20 mouse cellular contexts compared by ENCODE assay signal in the genomic region with DNA sequence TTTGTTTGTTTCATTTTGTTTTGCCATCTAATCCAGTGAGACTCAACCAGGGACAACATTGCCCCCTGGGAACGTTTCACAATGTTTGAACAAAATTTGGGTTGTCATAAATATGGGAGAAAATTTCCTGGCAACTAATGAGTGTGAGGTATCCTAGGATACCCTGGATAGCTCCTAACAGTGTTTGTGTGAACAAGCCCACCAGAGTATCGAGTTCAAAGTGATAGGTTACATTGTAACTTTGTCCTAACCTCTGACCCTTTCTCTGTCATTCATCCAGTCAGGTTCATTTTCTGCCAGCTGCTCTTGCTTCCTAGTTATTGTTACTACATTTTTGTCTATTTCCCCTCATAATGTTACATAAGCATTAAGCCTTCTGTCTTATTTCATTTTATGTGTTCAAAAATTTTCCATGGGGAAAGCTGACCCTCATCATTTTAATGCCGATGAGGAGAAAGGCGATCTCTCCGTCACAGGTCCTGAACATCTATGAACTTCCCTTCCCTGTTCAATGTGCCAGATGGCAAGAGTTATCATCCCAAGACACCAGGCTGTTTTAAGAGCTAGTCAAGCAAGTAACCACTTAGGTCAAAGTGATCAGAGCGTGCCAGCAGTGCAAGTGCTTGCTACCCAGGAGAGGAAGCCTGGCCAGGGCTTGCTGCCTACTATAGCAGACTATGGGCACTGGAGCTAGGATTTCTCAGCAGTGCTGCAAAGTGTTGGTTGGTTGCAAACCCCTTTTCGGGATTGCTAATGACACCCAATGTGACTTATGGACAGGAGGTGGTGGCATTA.
A peak's percentile ranks its signal among the peaks of the same experiment; 100 is the strongest.
DNase-seq lines count a peak whose midpoint lies in the region; ATAC-seq lines count a peak whose summit lies in the region.
"Had no signal": no experiment of that assay in that cellular context is flagged by ENCODE, and none has a peak within 500 bp of the region (broad histone marks: within the 10 kb centered on the region; RNA-seq: fewer than 3 reads in every experiment).

No protein-coding gene starts in this region.

- no peak for ATAC-seq in hindbrain, embryonic 16.5 days
- ATAC-seq: forebrain, embryonic 16.5 days; intestine, embryonic 15.5 days; lung, postnatal 0 days; midbrain, embryonic 15.5 days had no signal

- no peak overlapping the region for H3K4me3 ChIP-seq in hindbrain, embryonic 10.5 days
- no peak overlapping the region for H3K4me3 ChIP-seq in hindbrain, embryonic 16.5 days (ENCODE audit: low read length)
- H3K4me3 ChIP-seq: hindbrain, embryonic 12.5 days; intestine, embryonic 15.5 days; limb, embryonic 15.5 days; megakaryocyte, embryonic 14.5 days; midbrain, embryonic 15.5 days; neural tube, embryonic 15.5 days had no signal

- H3K9ac ChIP-seq in hindbrain, embryonic 16.5 days (ENCODE audit: low read depth, low read length), result no peak overlapping the region
- H3K9ac ChIP-seq: hindbrain, embryonic 12.5 days; intestine, embryonic 15.5 days; limb, embryonic 15.5 days; midbrain, embryonic 15.5 days; neural tube, embryonic 15.5 days had no signal

- peak; percentile 19 for DNase-seq in adrenal gland, postnatal 14 days
- DNase-seq in adrenal gland, postnatal 25 days, result no peak
- DNase-seq in hindbrain, embryonic 10.5 days (ENCODE audit: low spot score), result peak; percentile 5
- peak; percentile 18 for DNase-seq in adipocyte (ENCODE audit: low spot score)
- DNase-seq in kidney, postnatal 10 days, result peak; percentile 5
- no peak for DNase-seq in lung, postnatal 14 days
- DNase-seq: cerebellum, adult 9-11 months; heart, postnatal 10 days; spleen, adult 18-20 months; thymus, postnatal 25 days had no signal

- 69% methylated on average over 7 of the region's 7 CpGs for WGBS in hindbrain, embryonic 10.5 days
- 63% methylated on average over 7 of the region's 7 CpGs for WGBS in hindbrain, embryonic 16.5 days

- H3K27me3 ChIP-seq in hindbrain, embryonic 10.5 days (ENCODE audit: insufficient read depth, poor library complexity, severe bottlenecking), result no peaks in the 10 kb centered on the region
- no peaks in the 10 kb centered on the region for H3K27me3 ChIP-seq in hindbrain, embryonic 16.5 days (replicated peaks; ENCODE audit: control insufficient read depth, insufficient read depth, low read length)
- H3K27me3 ChIP-seq: hindbrain, embryonic 12.5 days; intestine, embryonic 15.5 days; limb, embryonic 15.5 days; megakaryocyte, embryonic 14.5 days; midbrain, embryonic 15.5 days; neural tube, embryonic 15.5 days had no signal

- no peak overlapping the region for H3K27ac ChIP-seq in hindbrain, embryonic 10.5 days
- no peak overlapping the region for H3K27ac ChIP-seq in hindbrain, embryonic 16.5 days (ENCODE audit: low read depth, low read length)
- H3K27ac ChIP-seq: hindbrain, embryonic 12.5 days; intestine, embryonic 15.5 days; limb, embryonic 15.5 days; midbrain, embryonic 15.5 days; neural tube, embryonic 15.5 days had no signal

- H3K9me3 ChIP-seq in hindbrain, embryonic 10.5 days, result no peaks in the 10 kb centered on the region
- H3K9me3 ChIP-seq in hindbrain, embryonic 16.5 days (ENCODE audit: control insufficient read depth, low read length), result no peaks in the 10 kb centered on the region
- H3K9me3 ChIP-seq: G1E; hindbrain, embryonic 12.5 days; intestine, embryonic 15.5 days; limb, embryonic 15.5 days; megakaryocyte, embryonic 14.5 days; midbrain, embryonic 15.5 days; neural tube, embryonic 15.5 days had no signal

- H3K36me3 ChIP-seq in hindbrain, embryonic 10.5 days, result no peaks in the 10 kb centered on the region
- no peaks in the 10 kb centered on the region for H3K36me3 ChIP-seq in hindbrain, embryonic 16.5 days (ENCODE audit: control insufficient read depth, insufficient read depth, low read length)
- H3K36me3 ChIP-seq: G1E; hindbrain, embryonic 12.5 days; intestine, embryonic 15.5 days; limb, embryonic 15.5 days; midbrain, embryonic 15.5 days; neural tube, embryonic 15.5 days had no signal

- H3K4me2 ChIP-seq in hindbrain, embryonic 16.5 days (ENCODE audit: low read length), result no peak overlapping the region
- H3K4me2 ChIP-seq: hindbrain, embryonic 12.5 days; intestine, embryonic 15.5 days; limb, embryonic 15.5 days; midbrain, embryonic 15.5 days; neural tube, embryonic 15.5 days had no signal

- H3K4me1 ChIP-seq in hindbrain, embryonic 10.5 days (replicated peaks), result no peaks in the 10 kb centered on the region
- H3K4me1 ChIP-seq in hindbrain, embryonic 16.5 days (ENCODE audit: control insufficient read depth, insufficient read depth, low read depth, low read length), result no peaks in the 10 kb centered on the region
- H3K4me1 ChIP-seq: hindbrain, embryonic 12.5 days; intestine, embryonic 15.5 days; limb, embryonic 15.5 days; megakaryocyte, embryonic 14.5 days; midbrain, embryonic 15.5 days; neural tube, embryonic 15.5 days had no signal

Comparison
In these comparisons a context has a peak if more than half of its experiments do, and no peak if none do; other contexts are left out.
1. DNase-seq: peak in adrenal gland, postnatal 14 days (single experiment), hindbrain, embryonic 10.5 days (single experiment), adipocyte (single experiment) and kidney, postnatal 10 days (single experiment); none in adrenal gland, postnatal 25 days (single experiment) and lung, postnatal 14 days (single experiment).